Mouse (Mus musculus) megakaryocyte, embryonic 14.5 days (primary cell): ENCODE data around the gene Marc2.

ENCODE experiments used
- FLI1 ChIP-seq: IDR thresholded peaks from 2 replicates; pipeline ENCODE4 v1.6.1; 2012; ENCODE audit warnings: low read length, inconsistent platforms, mixed read lengths
- GATA1 ChIP-seq: IDR thresholded peaks from 3 replicates; pipeline ENCODE4 v1.6.1; 2012; ENCODE audit warnings: mixed read lengths, low read length, inconsistent platforms, borderline replicate concordance

DNA sequence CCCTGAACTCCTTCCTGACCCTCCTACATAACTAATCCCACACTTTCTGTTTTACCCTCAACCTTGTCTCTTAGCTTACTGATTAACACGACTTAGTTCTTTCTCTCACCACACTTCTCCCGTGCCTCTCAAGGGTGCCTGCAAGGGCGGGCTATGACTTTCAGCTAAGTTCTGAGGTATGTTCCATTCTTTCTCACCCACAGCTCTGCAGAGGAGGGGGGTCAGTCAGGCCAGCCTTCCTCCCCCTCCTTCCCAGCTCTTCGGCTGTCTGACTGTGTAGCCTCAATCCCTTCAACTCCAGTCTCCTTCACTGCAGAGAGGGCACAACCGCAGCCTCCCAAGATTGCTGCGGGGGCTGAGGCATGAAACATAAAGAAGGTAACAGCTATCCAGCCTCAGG lies 32.6 kb upstream of the Marc2 start:
- no peak for TF ChIP-seq GATA1
- no peak for TF ChIP-seq FLI1
